Mouse (Mus musculus) embryonic fibroblast, embryonic 13.5 days (primary cell): ENCODE data around the gene Cbln3. TPM values are rescaled to one million over a fixed set of nuclear protein-coding genes. Genes with fewer than 3 reads are reported as not detected.

Experiments used
- H3K27ac ChIP-seq: 2 replicates; pipeline ENCODE4 v1.5.1; 2012; ENCODE audit warnings: low read length, control low read depth, inconsistent platforms; ENCODE audit not compliant: insufficient read depth
- H3K4me1 ChIP-seq: 2 replicates; pipeline ENCODE4 v1.6.1; 2011; ENCODE audit warnings: low read length; ENCODE audit not compliant: control insufficient read depth, insufficient read depth
- H3K4me3 ChIP-seq: 2 replicates; pipeline ENCODE4 v1.5.1; 2011; ENCODE audit warnings: mild to moderate bottlenecking, control low read depth, low read length; ENCODE audit not compliant: insufficient read depth
- CTCF ChIP-seq: IDR thresholded peaks from 2 replicates; pipeline ENCODE4 v1.5.1; 2011; ENCODE audit warnings: mild to moderate bottlenecking, control low read depth, low read length, moderate library complexity, borderline replicate concordance; ENCODE audit not compliant: insufficient read depth
- POLR2A ChIP-seq: IDR thresholded peaks from 2 replicates; pipeline ENCODE4 v1.6.1; 2011; ENCODE audit warnings: low read depth, mild to moderate bottlenecking, control low read depth, low read length, moderate library complexity
- polyA plus RNA-seq: library from polyadenylated mRNA; stranded (reverse); fragments of >200 nt; gene quantifications from 2 replicates; pipeline ENCODE4 v1.2.4, GENCODE M21; 2011; ENCODE audit warnings: low read depth; ENCODE audit not compliant: missing spikeins, insufficient read length

Cbln3 gene
- 0.23 and 0.35 TPM in 2 replicates for polyA plus RNA-seq

GRCm38 (mm10) chr14:55884166-55884565 lies at the start of gene Cbln3:
TSS of gene Cbln3 (minus strand) at chr14:55884392.
- TF ChIP-seq CTCF = no peak
- TF ChIP-seq POLR2A = no peak
- peaks cover 3% of the 10 kb centered on the region; the same call in 1 of the 2 replicates for H3K4me1 ChIP-seq
- peak within 1 kb of the TSS; percentile 77 for H3K27ac ChIP-seq
- H3K4me3 ChIP-seq = peak within 1 kb of the TSS; percentile 97

DNA sequence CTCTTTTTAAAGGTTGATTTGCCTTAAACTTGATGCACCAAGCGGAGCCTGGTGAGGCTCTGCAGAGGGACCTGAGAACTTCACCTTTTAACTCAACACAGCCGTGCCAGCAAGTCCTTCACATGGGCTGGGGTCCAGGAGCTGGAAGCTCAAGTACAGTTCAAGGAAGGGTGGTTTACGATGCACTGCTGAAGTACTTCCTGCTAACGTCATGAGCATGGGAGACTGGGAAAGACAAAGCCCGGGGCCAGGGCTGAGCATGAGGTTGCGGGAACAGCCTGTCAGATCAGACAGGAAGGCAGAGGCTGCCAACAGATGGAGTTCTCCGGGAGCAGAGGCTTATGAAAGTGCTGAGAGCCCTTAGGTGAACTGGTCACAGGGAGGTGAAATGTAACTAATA lies 49.4 kb upstream of the Cbln3 start:
- H3K4me1 ChIP-seq = no peaks in the 10 kb centered on the region
- H3K27ac ChIP-seq = no peak overlapping the region
- no peak for TF ChIP-seq CTCF
- TF ChIP-seq POLR2A = no peak
- H3K4me3 ChIP-seq = no peak overlapping the region

DNA sequence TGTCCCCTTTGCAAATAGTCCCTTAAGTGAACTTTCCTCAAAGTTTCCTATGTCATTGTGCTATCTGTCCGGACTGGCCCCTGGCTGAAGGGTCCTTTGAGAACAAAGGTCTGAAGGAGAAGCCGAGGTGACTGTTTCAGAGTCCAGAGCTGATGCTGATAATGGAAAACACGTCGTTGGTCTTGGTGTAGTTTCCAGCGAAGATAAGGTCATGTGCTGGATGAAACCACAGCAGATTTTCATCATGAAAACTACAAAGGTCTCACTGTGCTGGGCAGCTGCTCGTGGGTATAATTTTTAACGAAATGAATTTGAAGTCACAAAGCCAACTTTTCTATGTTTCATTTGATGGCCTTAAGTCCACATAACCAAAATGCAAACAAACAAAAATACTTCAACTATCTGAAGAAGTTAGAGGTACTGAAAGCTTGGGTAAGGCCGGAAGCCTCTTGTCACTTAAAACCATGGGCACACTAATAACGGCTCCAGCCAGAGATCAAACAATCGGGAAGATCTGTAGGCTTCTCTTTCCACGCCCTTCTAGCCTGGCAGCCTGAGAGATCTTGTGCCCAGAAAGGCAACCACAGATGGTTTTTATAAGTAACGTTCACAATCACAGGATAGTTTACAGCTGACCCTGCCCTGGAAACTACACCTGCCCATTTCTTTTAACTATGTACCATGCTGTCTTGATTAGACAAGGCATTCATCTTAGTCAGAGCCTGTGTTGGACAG lies 45.2 kb upstream of the Cbln3 start:
- H3K4me1 ChIP-seq = no peaks in the 10 kb centered on the region
- H3K4me3 ChIP-seq = no peak overlapping the region
- TF ChIP-seq CTCF (no peak), POLR2A (no peak)
- no peak overlapping the region for H3K27ac ChIP-seq

- H3K4me1 ChIP-seq = no peaks in the 10 kb centered on the region
- no peak overlapping the region for H3K4me3 ChIP-seq
- no peak overlapping the region for H3K27ac ChIP-seq
- TF ChIP-seq CTCF = no peak
- no peak for TF ChIP-seq POLR2A
Observed at GRCm38 (mm10) chr14:55926847-55927246, 42.7 kb upstream of the Cbln3 start.

DNA sequence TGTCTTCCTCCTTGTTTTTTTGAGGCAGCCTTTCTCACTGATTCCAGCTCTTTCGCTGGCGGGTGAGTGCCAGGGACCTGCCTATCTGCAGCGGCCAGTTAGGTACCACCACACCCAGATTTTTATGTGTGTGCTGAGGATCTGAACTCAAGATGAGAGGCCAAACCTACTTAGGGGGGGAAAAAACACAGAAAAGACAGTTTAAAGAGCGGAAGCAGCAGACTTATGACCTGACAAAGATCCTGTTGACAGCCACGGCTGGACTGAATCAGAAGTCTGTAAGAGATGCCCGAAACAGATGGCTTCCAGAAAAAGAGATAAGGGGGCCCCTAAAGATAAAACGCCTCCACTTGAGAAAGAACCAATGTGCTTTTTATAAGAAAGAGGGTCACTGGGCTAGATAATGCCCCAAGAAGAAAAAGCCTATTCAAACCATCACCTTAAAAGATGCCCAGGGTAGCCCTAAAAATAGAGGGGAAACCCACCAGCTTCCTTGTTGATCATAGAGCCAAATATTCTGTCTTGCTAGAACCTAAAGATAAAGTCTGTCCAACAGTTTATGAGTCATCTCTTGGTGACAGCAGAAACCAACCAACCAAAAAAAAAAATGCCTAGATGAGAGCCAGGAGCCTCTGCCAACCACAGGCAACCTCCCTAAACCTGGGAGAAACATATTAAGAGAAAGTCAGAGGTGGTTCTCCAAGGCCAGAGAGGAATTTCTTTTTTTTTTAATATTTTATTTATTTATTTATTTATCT lies 38.5 kb upstream of the Cbln3 start:
- Histone ChIP-seq H3K4me1 (peaks cover 2% of the 10 kb centered on the region; the same call in 1 of the 2 replicates), H3K4me3 (no peak overlapping the region), H3K27ac (no peak overlapping the region)
- TF ChIP-seq POLR2A (no peak), CTCF (no peak)

DNA sequence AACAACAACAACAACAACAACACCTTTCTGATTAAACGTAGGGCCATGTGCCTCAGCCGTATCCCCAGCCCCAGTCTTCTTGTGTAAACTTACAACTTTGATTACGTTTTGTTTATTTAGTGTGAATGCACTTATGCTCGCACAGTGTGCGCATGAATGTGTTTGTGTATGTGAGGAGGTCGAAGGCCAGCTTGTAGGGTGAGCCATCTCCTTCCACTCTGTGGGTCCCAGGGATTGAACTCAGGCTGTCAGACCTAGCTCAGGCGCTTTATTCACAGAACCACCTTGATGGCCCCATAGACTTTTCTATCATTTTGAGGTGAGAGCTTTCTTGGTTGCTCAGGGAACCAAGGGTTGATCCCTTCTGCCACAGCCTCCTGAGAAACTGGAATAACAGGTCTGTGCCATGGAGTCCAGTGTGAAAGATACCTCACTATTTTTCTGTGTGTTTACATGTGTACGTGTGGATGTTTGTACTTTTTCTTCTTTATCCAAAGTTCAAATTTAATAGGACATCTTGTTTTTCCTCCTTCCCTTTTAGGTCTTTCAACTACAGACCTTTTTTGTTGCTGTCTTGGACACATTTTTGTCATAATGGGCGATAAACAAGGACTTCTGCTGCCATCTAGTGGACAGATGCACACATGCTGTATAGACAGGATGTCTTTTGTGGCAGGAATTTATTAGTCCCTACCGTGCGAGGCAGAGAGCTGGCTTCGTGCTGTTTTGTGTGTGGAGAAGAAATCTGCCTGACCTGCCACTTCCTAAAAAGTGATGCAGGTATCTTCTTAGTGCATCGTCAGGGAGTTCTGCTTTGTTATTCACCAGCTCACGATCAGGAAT lies 34.3 kb upstream of the Cbln3 start:
- no peak overlapping the region for H3K27ac ChIP-seq
- H3K4me1 ChIP-seq = peaks cover 2% of the 10 kb centered on the region; the same call in 1 of the 2 replicates
- TF ChIP-seq POLR2A (no peak), CTCF (0 out of 2 replicates have a peak, but pooled peaks have one; percentile 5)
- H3K4me3 ChIP-seq = no peak overlapping the region

DNA sequence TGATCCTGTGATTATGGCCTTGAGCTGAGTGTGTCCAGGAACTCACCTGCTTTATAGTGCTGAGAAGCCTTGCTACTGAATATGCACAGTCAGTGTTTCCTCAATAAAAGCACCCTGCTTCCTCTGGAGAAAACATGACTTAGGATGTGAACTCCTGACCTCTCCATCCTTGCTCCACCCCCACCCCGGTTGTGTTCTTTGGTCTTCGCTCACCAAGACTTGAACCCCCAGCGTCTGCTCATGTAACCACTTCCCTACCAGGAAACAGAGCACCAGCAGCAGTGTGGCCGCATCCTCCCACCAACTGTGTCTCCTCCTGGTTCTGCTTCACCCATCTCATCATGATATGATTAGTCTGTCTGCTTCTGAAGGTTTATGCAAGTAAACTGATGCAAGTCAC lies 29.2 kb upstream of the Cbln3 start:
- no peak for TF ChIP-seq CTCF
- no peak for TF ChIP-seq POLR2A
- H3K4me3 ChIP-seq = no peak overlapping the region
- H3K4me1 ChIP-seq = no peaks in the 10 kb centered on the region
- H3K27ac ChIP-seq = no peak overlapping the region

GRCm38 (mm10) chr14:55905518-55905917 lies 21.3 kb upstream of the Cbln3 start:
- H3K4me3 ChIP-seq = no peak overlapping the region
- no peaks in the 10 kb centered on the region for H3K4me1 ChIP-seq
- no peak overlapping the region for H3K27ac ChIP-seq
- no peak for TF ChIP-seq CTCF
- no peak for TF ChIP-seq POLR2A

DNA sequence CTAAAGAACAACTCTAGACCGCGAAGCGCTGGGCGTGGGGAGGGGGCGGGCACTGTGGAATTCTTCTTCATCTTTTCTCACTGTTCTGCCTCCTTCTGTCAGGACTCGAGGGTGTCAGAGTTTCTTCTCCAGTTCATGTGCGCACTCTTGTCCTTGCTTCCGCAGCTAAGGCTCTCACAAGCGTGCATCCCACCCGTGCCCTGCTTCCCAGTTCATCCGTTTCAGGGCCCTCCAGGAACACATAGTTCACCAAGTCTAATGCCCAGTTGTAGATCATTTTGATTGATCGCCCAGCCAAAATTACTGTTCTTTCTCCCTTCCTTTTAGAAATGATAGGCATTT lies 16.2 kb upstream of the Cbln3 start:
- peak overlapping the region; percentile 38 for H3K27ac ChIP-seq
- peak overlapping the region; percentile 23 for H3K4me3 ChIP-seq
- no peaks in the 10 kb centered on the region for H3K4me1 ChIP-seq
- TF ChIP-seq CTCF (no peak), POLR2A (no peak; the same call in none of the 2 replicates)
